Mouse (Mus musculus) kidney, embryonic 14.5 days (tissue): ENCODE measurements around the gene Olfr804. TPM values are rescaled to one million over a fixed set of nuclear protein-coding genes. Genes with fewer than 3 reads are reported as not detected.

Source experiments
- ATAC-seq: fragments of 200-750 bp; cut with Nextera tagmentation; 2 replicates; pipeline ENCODE4 v1.8.0; 2017; ENCODE audit warnings: moderate number of reproducible peaks, mild to moderate bottlenecking, moderate TSS enrichment, moderate library complexity; ENCODE audit not compliant: low FRiP score, low TSS enrichment
- H3K27ac ChIP-seq: fragments of 300-500 bp; sonication (generic); 2 replicates; pipeline ENCODE4 v1.5.1; 2014; ENCODE audit warnings: low read depth, mild to moderate bottlenecking, low read length, moderate library complexity, mixed read lengths
- H3K27me3 ChIP-seq: fragments of 300-500 bp; sonication (generic); 2 replicates; pipeline ENCODE4 v1.6.1; 2014; ENCODE audit warnings: mild to moderate bottlenecking, low read length; ENCODE audit not compliant: control insufficient read depth, insufficient read depth
- H3K36me3 ChIP-seq: fragments of 300-500 bp; sonication (generic); 2 replicates; pipeline ENCODE4 v1.6.1; 2014; ENCODE audit warnings: low read length, mixed read lengths; ENCODE audit not compliant: control insufficient read depth, insufficient read depth
- H3K4me1 ChIP-seq: fragments of 300-500 bp; sonication (generic); 2 replicates; pipeline ENCODE4 v1.6.1; 2014; ENCODE audit warnings: low read length, mixed read lengths; ENCODE audit not compliant: control insufficient read depth, insufficient read depth
- H3K4me2 ChIP-seq: fragments of 300-500 bp; sonication (generic); replicated peaks from 2 replicates; pipeline ENCODE4 v1.6.1; 2014; ENCODE audit warnings: low read depth, mild to moderate bottlenecking, low read length
- H3K4me3 ChIP-seq: fragments of 300-500 bp; sonication (generic); 2 replicates; pipeline ENCODE4 v1.5.1; 2014; ENCODE audit warnings: mild to moderate bottlenecking, low read length
- H3K9ac ChIP-seq: fragments of 300-500 bp; sonication (generic); 2 replicates; pipeline ENCODE4 v1.6.1; 2014; ENCODE audit warnings: low read depth, mild to moderate bottlenecking, low read length, moderate library complexity
- H3K9me3 ChIP-seq: fragments of 300-500 bp; sonication (generic); 2 replicates; pipeline ENCODE4 v1.6.1; 2016; ENCODE audit warnings: low read length; ENCODE audit not compliant: control insufficient read depth
- WGBS: fragments of 180-500 bp; shearing (Covaris S2); extraction: QIAGEN DNeasy Blood & Tissue Kit; methylation state at CpG from one replicate; pipeline ENCODE4 v1.1.7; 2014; 5-methylcytosine and 5-hydroxymethylcytosine counted together
- polyA plus RNA-seq: library from polyadenylated mRNA; unstranded; fragments of >200 nt; fragmentation: Nextera tagmentation; extraction: Ambion mirVana; gene quantifications from 2 replicates; pipeline ENCODE4 v1.2.1, GENCODE M21; 2014

The Olfr804 gene
- not detected in 2 replicates for polyA plus RNA-seq

GRCm38 (mm10) chr10:129702910-129703309, at the start of gene Olfr804:
TSS of gene Olfr804 (plus strand) at chr10:129703210.
- H3K4me3 ChIP-seq = no peak within 1 kb of the TSS
- no peaks in the 10 kb centered on the region for H3K27me3 ChIP-seq
- ATAC-seq = no peak
- no peaks in the 10 kb centered on the region for H3K9me3 ChIP-seq
- no peak within 1 kb of the TSS for H3K4me2 ChIP-seq
- H3K27ac ChIP-seq = no peak within 1 kb of the TSS
- no peaks in the 10 kb centered on the region for H3K36me3 ChIP-seq
- no peak within 1 kb of the TSS for H3K9ac ChIP-seq
- H3K4me1 ChIP-seq = no peaks in the 10 kb centered on the region

- ATAC-seq = no peak
- no peaks in the 10 kb centered on the region for H3K4me1 ChIP-seq
- no peaks in the 10 kb centered on the region for H3K27me3 ChIP-seq
- H3K36me3 ChIP-seq = no peaks in the 10 kb centered on the region
- H3K4me3 ChIP-seq = no peak within 1 kb of the TSS
- no peak within 1 kb of the TSS for H3K9ac ChIP-seq
- H3K4me2 ChIP-seq = no peak within 1 kb of the TSS
- no peak within 1 kb of the TSS for H3K27ac ChIP-seq
- no peaks in the 10 kb centered on the region for H3K9me3 ChIP-seq
Measured at GRCm38 (mm10) chr10:129657394-129657793, 45.6 kb upstream of the Olfr804 start, which contains the start of gene Olfr800. TSS of gene Olfr800 (plus strand) at chr10:129657694.

- Histone ChIP-seq H3K9me3 (no peaks in the 10 kb centered on the region), H3K36me3 (no peaks in the 10 kb centered on the region), H3K27ac (no peak within 1 kb of the TSS), H3K4me1 (no peaks in the 10 kb centered on the region), H3K4me3 (no peak within 1 kb of the TSS), H3K9ac (no peak within 1 kb of the TSS), H3K4me2 (no peak within 1 kb of the TSS), H3K27me3 (no peaks in the 10 kb centered on the region)
- no peak for ATAC-seq
- 68% methylated on average over 1 of the region's 1 CpGs for whole genome bisulfite sequencing
Measured at GRCm38 (mm10) chr10:129673765-129674164, 29.2 kb upstream of the Olfr804 start, which contains the start of gene Olfr801. TSS of gene Olfr801 (minus strand) at chr10:129673865.

GRCm38 (mm10) chr10:129688069-129688468, 14.9 kb upstream of the Olfr804 start, which contains the start of gene Olfr802:
TSS of gene Olfr802 (minus strand) at chr10:129688169.
- no peaks in the 10 kb centered on the region for H3K27me3 ChIP-seq
- no peak within 1 kb of the TSS for H3K9ac ChIP-seq
- H3K27ac ChIP-seq = no peak within 1 kb of the TSS
- no peak for ATAC-seq
- H3K4me1 ChIP-seq = no peaks in the 10 kb centered on the region
- no peak within 1 kb of the TSS for H3K4me2 ChIP-seq
- H3K36me3 ChIP-seq = no peaks in the 10 kb centered on the region
- H3K4me3 ChIP-seq = no peak within 1 kb of the TSS
- 44% methylated on average over 1 of the region's 1 CpGs for WGBS
- no peaks in the 10 kb centered on the region for H3K9me3 ChIP-seq

GRCm38 (mm10) chr10:129694186-129694585, 8.8 kb upstream of the Olfr804 start, which contains the start of gene Olfr803:
TSS of gene Olfr803 (minus strand) at chr10:129694286.
- H3K9ac ChIP-seq = no peak within 1 kb of the TSS
- WGBS = 81% methylated on average over 2 of the region's 2 CpGs
- no peaks in the 10 kb centered on the region for H3K9me3 ChIP-seq
- H3K4me1 ChIP-seq = no peaks in the 10 kb centered on the region
- no peak within 1 kb of the TSS for H3K27ac ChIP-seq
- no peaks in the 10 kb centered on the region for H3K27me3 ChIP-seq
- H3K36me3 ChIP-seq = no peaks in the 10 kb centered on the region
- H3K4me2 ChIP-seq = no peak within 1 kb of the TSS
- no peak for ATAC-seq
- H3K4me3 ChIP-seq = no peak within 1 kb of the TSS

GRCm38 (mm10) chr10:129729275-129729674, 26.3 kb downstream of the Olfr804 start, which contains the start of gene Olfr805:
TSS of gene Olfr805 (minus strand) at chr10:129729375.
- Histone ChIP-seq H3K4me3 (no peak within 1 kb of the TSS), H3K4me2 (no peak within 1 kb of the TSS), H3K9ac (no peak within 1 kb of the TSS), H3K9me3 (no peaks in the 10 kb centered on the region), H3K27ac (no peak within 1 kb of the TSS), H3K27me3 (no peaks in the 10 kb centered on the region), H3K36me3 (no peaks in the 10 kb centered on the region), H3K4me1 (no peaks in the 10 kb centered on the region)
- 96% methylated on average over 2 of the region's 2 CpGs for WGBS
- ATAC-seq = no peak

- ATAC-seq = no peak
- H3K4me3 ChIP-seq = no peak within 1 kb of the TSS
- H3K36me3 ChIP-seq = no peaks in the 10 kb centered on the region
- no peaks in the 10 kb centered on the region for H3K27me3 ChIP-seq
- H3K9me3 ChIP-seq = no peaks in the 10 kb centered on the region
- no peak within 1 kb of the TSS for H3K9ac ChIP-seq
- no peaks in the 10 kb centered on the region for H3K4me1 ChIP-seq
- H3K27ac ChIP-seq = no peak within 1 kb of the TSS
- H3K4me2 ChIP-seq = no peak within 1 kb of the TSS
Measured at GRCm38 (mm10) chr10:129741821-129742220, 38.8 kb downstream of the Olfr804 start, which contains the start of gene Olfr806. TSS of gene Olfr806 (minus strand) at chr10:129741921.

- no peak for ATAC-seq
- no peak within 1 kb of the TSS for H3K27ac ChIP-seq
- no peaks in the 10 kb centered on the region for H3K9me3 ChIP-seq
- no peak within 1 kb of the TSS for H3K4me3 ChIP-seq
- WGBS = 84% methylated on average over 1 of the region's 1 CpGs
- no peaks in the 10 kb centered on the region for H3K36me3 ChIP-seq
- H3K27me3 ChIP-seq = no peaks in the 10 kb centered on the region
- H3K4me1 ChIP-seq = no peaks in the 10 kb centered on the region
- no peak within 1 kb of the TSS for H3K4me2 ChIP-seq
- no peak within 1 kb of the TSS for H3K9ac ChIP-seq
Measured at GRCm38 (mm10) chr10:129757693-129758092, 54.7 kb downstream of the Olfr804 start, which contains the start of gene Olfr807. TSS of gene Olfr807 (minus strand) at chr10:129757793.
